Mouse (Mus musculus): ENCODE measurements around the gene Slc39a13. TPM values are rescaled to one million over a fixed set of nuclear protein-coding genes. Genes with fewer than 3 reads are reported as not detected.

The Slc39a13 gene
- polyA plus RNA-seq, 1 experiment from 2014 or later, result 20.3 TPM

Other genes starting within 250 kb of the Slc39a13 start
- 248 and 251 TPM in 2 replicates for gene Mtch2, start 223.3 kb downstream of the Slc39a13 start, polyA plus RNA-seq (2016; fragmentation: Nextera tagmentation; extraction: Ambion mirVana)
- 2.8 and 4.9 TPM in 2 replicates for gene C1qtnf4, start 184.6 kb downstream of the Slc39a13 start, polyA plus RNA-seq (2016; fragmentation: Nextera tagmentation; extraction: Ambion mirVana)
- gene Kbtbd4, start 165.7 kb downstream of the Slc39a13 start, polyA plus RNA-seq (2016; fragmentation: Nextera tagmentation; extraction: Ambion mirVana), result 58.1 and 59.4 TPM in 2 replicates
- gene Ndufs3, start 165.6 kb downstream of the Slc39a13 start, polyA plus RNA-seq (2016; fragmentation: Nextera tagmentation; extraction: Ambion mirVana), result 201 and 206 TPM in 2 replicates
- gene Celf1, start 130.0 kb downstream of the Slc39a13 start, polyA plus RNA-seq (2016; fragmentation: Nextera tagmentation; extraction: Ambion mirVana), result 139 and 145 TPM in 2 replicates
- 1.2 and 1.9 TPM in 2 replicates for gene Rapsn, start 34.8 kb downstream of the Slc39a13 start, polyA plus RNA-seq (2016; fragmentation: Nextera tagmentation; extraction: Ambion mirVana)
- 371 and 378 TPM in 2 replicates for gene Psmc3, start 16.4 kb downstream of the Slc39a13 start, polyA plus RNA-seq (2016; fragmentation: Nextera tagmentation; extraction: Ambion mirVana)
- gene Spi1, start 12.0 kb upstream of the Slc39a13 start, polyA plus RNA-seq (2016; fragmentation: Nextera tagmentation; extraction: Ambion mirVana), result 2.3 and 2.8 TPM in 2 replicates
- 0.07 and 0.82 TPM in 2 replicates for gene Mybpc3, start 47.7 kb upstream of the Slc39a13 start, polyA plus RNA-seq (2016; fragmentation: Nextera tagmentation; extraction: Ambion mirVana)
- 12.1 and 13.4 TPM in 2 replicates for gene Madd, start 113.4 kb upstream of the Slc39a13 start, polyA plus RNA-seq (2016; fragmentation: Nextera tagmentation; extraction: Ambion mirVana)
- 1.1 and 1.4 TPM in 2 replicates for gene Nr1h3, start 132.4 kb upstream of the Slc39a13 start, polyA plus RNA-seq (2016; fragmentation: Nextera tagmentation; extraction: Ambion mirVana)
- 26.0 and 29.0 TPM in 2 replicates for gene Acp2, start 132.5 kb upstream of the Slc39a13 start, polyA plus RNA-seq (2016; fragmentation: Nextera tagmentation; extraction: Ambion mirVana)
- 9.3 and 9.9 TPM in 2 replicates for gene Ddb2, start 166.6 kb upstream of the Slc39a13 start, polyA plus RNA-seq (2016; fragmentation: Nextera tagmentation; extraction: Ambion mirVana)
- 33.4 and 33.6 TPM in 2 replicates for gene Pacsin3, start 185.5 kb upstream of the Slc39a13 start, polyA plus RNA-seq (2016; fragmentation: Nextera tagmentation; extraction: Ambion mirVana)
- gene Arfgap2, start 194.6 kb upstream of the Slc39a13 start, polyA plus RNA-seq (2016; fragmentation: Nextera tagmentation; extraction: Ambion mirVana), result 101 and 102 TPM in 2 replicates

All from embryonic facial prominence, embryonic 10.5 days (tissue).